19 mouse cellular contexts compared by ENCODE assay signal in genomic region chr9:112178438-112178837, GRCm38 (mm10). TPM values are rescaled to one million over a fixed set of nuclear protein-coding genes. Genes with fewer than 3 reads are reported as not detected.
DNase-seq lines count a peak whose midpoint lies in the region; ATAC-seq and TF ChIP-seq lines count a peak whose summit lies in the region.
"Had no signal": no experiment of that assay in that cellular context is flagged by ENCODE, and none has a peak within 500 bp of the region (broad histone marks: within the 10 kb centered on the region; RNA-seq: fewer than 3 reads in every experiment).

No protein-coding gene starts in this region.

- WGBS in liver, embryonic 11.5 days: 22% methylated on average over 5 of the region's 5 CpGs

- no peak for TF ChIP-seq CTCF in MEL (IDR thresholded peaks at IDR 0.05 in 2 of 3, conservative IDR thresholded peaks at IDR 0.05 in 1 of 3; ENCODE audit: control insufficient read depth in 1 of 3, insufficient read depth in 1 of 3, low read depth in 2 of 3, low read length in 3 of 3, poor library complexity in 1 of 3, severe bottlenecking in 1 of 3)
- TF ChIP-seq CTCF in brain, embryonic 14.5 days (IDR thresholded peaks at IDR 0.05; ENCODE audit: borderline replicate concordance, extremely low read depth, insufficient read depth, insufficient read length): no peak

- H3K27ac ChIP-seq in MEL (ENCODE audit: control insufficient read depth, low read depth, low read length): no peak overlapping the region
- no peak overlapping the region for H3K27ac ChIP-seq in liver, embryonic 11.5 days (ENCODE audit: low read depth, low read length)
- H3K27ac ChIP-seq: hindbrain, embryonic 15.5 days; limb, embryonic 10.5 days; lung, embryonic 15.5 days had no signal

- no peaks in the 10 kb centered on the region for H3K27me3 ChIP-seq in MEL (ENCODE audit: control insufficient read depth in 1 of 2, insufficient read depth in 2 of 2, low read length in 2 of 2)
- no peaks in the 10 kb centered on the region for H3K27me3 ChIP-seq in liver, embryonic 11.5 days (replicated peaks; ENCODE audit: control insufficient read depth, insufficient read depth, low read length)
- H3K27me3 ChIP-seq: hindbrain, embryonic 15.5 days; lung, embryonic 15.5 days had no signal

- H3K4me2 ChIP-seq in liver, embryonic 11.5 days: peak overlapping the region; percentile 41
- H3K4me2 ChIP-seq: hindbrain, embryonic 15.5 days; lung, embryonic 15.5 days had no signal

- no peak for TF ChIP-seq POLR2A in MEL (IDR thresholded peaks at IDR 0.05; ENCODE audit: control insufficient read depth in 1 of 2, insufficient read depth in 1 of 2, low read depth in 1 of 2, low read length in 2 of 2, poor library complexity in 1 of 2)
- TF ChIP-seq POLR2A in brain, embryonic 14.5 days (IDR thresholded peaks at IDR 0.05; ENCODE audit: borderline replicate concordance, extremely low read depth, insufficient read depth, insufficient read length, poor library complexity, severe bottlenecking): no peak

- ATAC-seq in liver, embryonic 11.5 days (replicated peaks; ENCODE audit: low FRiP score): peak; percentile 40

- intact Hi-C loops in heart, postnatal 36 days (cut with DNase I): no loop called here

- no peaks in the 10 kb centered on the region for H3K79me2 ChIP-seq in MEL (ENCODE audit: control insufficient read depth, insufficient read depth, low read length, poor library complexity)

- TF ChIP-seq RAD21 in MEL (IDR thresholded peaks at IDR 0.05; ENCODE audit: low read depth, low read length): no peak

- H3K4me1 ChIP-seq in MEL (ENCODE audit: control insufficient read depth in 1 of 2, insufficient read depth in 2 of 2, low read length in 2 of 2): peaks cover 27 to 30% of the 10 kb centered on the region in 2 experiments
- peaks cover 40% of the 10 kb centered on the region for H3K4me1 ChIP-seq in liver, embryonic 11.5 days (replicated peaks; ENCODE audit: control insufficient read depth, insufficient read depth, low read length)

- no peak overlapping the region for H3K9ac ChIP-seq in MEL (ENCODE audit: control insufficient read depth, low read depth, low read length, poor library complexity, severe bottlenecking)
- H3K9ac ChIP-seq in liver, embryonic 11.5 days (ENCODE audit: low read depth, low read length): no peak overlapping the region
- H3K9ac ChIP-seq: hindbrain, embryonic 15.5 days; lung, embryonic 15.5 days had no signal

- peak; percentile 6 to 24 for DNase-seq in heart, adult 9 months (ENCODE audit: low spot score in 2 of 2)
- no peak for DNase-seq in heart, postnatal 36 days
- DNase-seq in MEL (ENCODE audit: low read depth, low spot score): peak; percentile 46
- peak; percentile 37 for DNase-seq in brain, embryonic 14.5 days (ENCODE audit: low read depth)
- no peak for DNase-seq in liver, embryonic 11.5 days (ENCODE audit: low spot score)
- DNase-seq in kidney, postnatal 14 days: no peak
- DNase-seq in urinary bladder, postnatal 14 days (ENCODE audit: low spot score): no peak
- DNase-seq in cerebellum, adult 9-10 months: no peak
- DNase-seq: adrenal gland, postnatal 14 days; cerebellum, adult 8-10 months; gastrocnemius, postnatal 25 days; kidney, adult 2 months; retina, postnatal 1 day; thymus, postnatal 25 days had no signal

- H3K9me3 ChIP-seq in MEL (replicated peaks; ENCODE audit: insufficient read depth, low read length): no peaks in the 10 kb centered on the region
- H3K9me3 ChIP-seq in liver, embryonic 11.5 days (ENCODE audit: control insufficient read depth, low read length): no peaks in the 10 kb centered on the region
- H3K9me3 ChIP-seq: hindbrain, embryonic 15.5 days; limb, embryonic 10.5 days; lung, embryonic 15.5 days had no signal

- TF ChIP-seq EP300 in MEL (IDR thresholded peaks at IDR 0.05; ENCODE audit: low read depth in 1 of 2, low read length in 2 of 2): peak in 1 of 2 experiments; percentile 47; a peak in 2 of 4 replicates

- H3K36me3 ChIP-seq in MEL (ENCODE audit: control insufficient read depth in 1 of 2, insufficient read depth in 2 of 2, low read length in 2 of 2): peaks cover 0 to 43% of the 10 kb centered on the region in 2 experiments; a peak in 2 of 4 replicates
- H3K36me3 ChIP-seq in liver, embryonic 11.5 days (ENCODE audit: control insufficient read depth, insufficient read depth, low read length): no peaks in the 10 kb centered on the region
- H3K36me3 ChIP-seq: G1E; limb, embryonic 10.5 days; lung, embryonic 15.5 days had no signal

- no peak overlapping the region for H3K4me3 ChIP-seq in MEL (ENCODE audit: control insufficient read depth in 1 of 2, insufficient read depth in 1 of 2, low read depth in 2 of 2, low read length in 2 of 2)
- no peak overlapping the region for H3K4me3 ChIP-seq in liver, embryonic 11.5 days (ENCODE audit: low read depth, low read length)
- H3K4me3 ChIP-seq: hindbrain, embryonic 15.5 days; limb, embryonic 10.5 days; lung, embryonic 15.5 days had no signal

TF ChIP-seq in MEL, 35 proteins besides CTCF, POLR2A, EP300 and RAD21:
- no peak for TF ChIP-seq SIN3A (IDR thresholded peaks at IDR 0.05; ENCODE audit: low read length)
- TF ChIP-seq USF1 (IDR thresholded peaks at IDR 0.05; ENCODE audit: low read depth, low read length): no peak
- no peak for TF ChIP-seq POLR2AphosphoS2 (IDR thresholded peaks at IDR 0.05; ENCODE audit: low read length)
- no peak for TF ChIP-seq ZNF384 (IDR thresholded peaks at IDR 0.05; ENCODE audit: low read depth, low read length)
- TF ChIP-seq USF2 (IDR thresholded peaks at IDR 0.05; ENCODE audit: borderline replicate concordance in 1 of 2, insufficient read depth in 1 of 2, low read depth in 1 of 2, low read length in 2 of 2): no peak
- TF ChIP-seq TAL1 (IDR thresholded peaks at IDR 0.05; ENCODE audit: low read length): no peak
- TF ChIP-seq GABPA (IDR thresholded peaks at IDR 0.05; ENCODE audit: low read depth, low read length): no peak
- TF ChIP-seq RCOR1 (IDR thresholded peaks at IDR 0.05; ENCODE audit: low read depth, low read length): peak; percentile 49
- peak; percentile 43; the same call in 1 of the 2 replicates for TF ChIP-seq ETS1 (IDR thresholded peaks at IDR 0.05; ENCODE audit: low read depth, low read length)
- no peak for TF ChIP-seq JUND (IDR thresholded peaks at IDR 0.05; ENCODE audit: low read depth, low read length)
- no peak for TF ChIP-seq MXI1 (IDR thresholded peaks at IDR 0.05; ENCODE audit: low read depth, low read length)
- TF ChIP-seq CHD1 (IDR thresholded peaks at IDR 0.05; ENCODE audit: low read depth, low read length): no peak
- peak; percentile 55 for TF ChIP-seq TCF12 (IDR thresholded peaks at IDR 0.05; ENCODE audit: low read depth, low read length)
- TF ChIP-seq ZKSCAN1 (IDR thresholded peaks at IDR 0.05; ENCODE audit: low read depth, low read length): no peak
- no peak for TF ChIP-seq NELFE (IDR thresholded peaks at IDR 0.05; ENCODE audit: low read depth, low read length)
- TF ChIP-seq TBP (IDR thresholded peaks at IDR 0.05; ENCODE audit: low read depth, low read length): no peak
- TF ChIP-seq CHD2 (IDR thresholded peaks at IDR 0.05; ENCODE audit: low read length): no peak
- TF ChIP-seq ZMIZ1 (IDR thresholded peaks at IDR 0.05; ENCODE audit: low read depth, low read length): no peak
- no peak for TF ChIP-seq HCFC1 (IDR thresholded peaks at IDR 0.05; ENCODE audit: low read depth, low read length)
- no peak for TF ChIP-seq KAT2A (conservative IDR thresholded peaks at IDR 0.05; ENCODE audit: low read depth, low read length)
- no peak for TF ChIP-seq MAFK (IDR thresholded peaks at IDR 0.05; ENCODE audit: borderline replicate concordance, low read depth, low read length)
- TF ChIP-seq GATA1 (IDR thresholded peaks at IDR 0.05; ENCODE audit: low read depth, low read length): peak; percentile 17; the same call in 1 of the 2 replicates
- no peak for TF ChIP-seq MYC (IDR thresholded peaks at IDR 0.05; ENCODE audit: low read depth, low read length)
- 0 out of 2 replicates have a peak, but pooled peaks have one; percentile 39 for TF ChIP-seq MEF2A (IDR thresholded peaks at IDR 0.05; ENCODE audit: extremely low read depth, insufficient replicate concordance, low read depth, low read length, poor library complexity, severe bottlenecking)
- TF ChIP-seq POLR2AphosphoS5 (IDR thresholded peaks at IDR 0.05; ENCODE audit: borderline replicate concordance, low read depth, low read length): no peak
- no peak for TF ChIP-seq E2F4 (IDR thresholded peaks at IDR 0.05; ENCODE audit: borderline replicate concordance, low read depth, low read length)
- TF ChIP-seq MAZ (IDR thresholded peaks at IDR 0.05; ENCODE audit: low read depth, low read length): no peak
- TF ChIP-seq SMC3 (IDR thresholded peaks at IDR 0.05; ENCODE audit: low read depth, low read length): no peak
- TF ChIP-seq ZC3H11A (IDR thresholded peaks at IDR 0.05; ENCODE audit: low read depth, low read length): no peak

RNA-seq across cellular contexts. Expression of gene Arpp21, which starts 57.3 kb away (rescaled TPM):
- 1 to 10 TPM in 1 of 2 experiments, under 1 TPM in 1; 0.78 to 1.9 TPM for total RNA-seq in heart, postnatal 36 days (2021)
- total RNA-seq in MEL (2012; rRNA removed): 0.12 and 0.16 TPM in 2 replicates
- under 1 TPM in 1 of 2 experiments, not detected in 1; 0.10 TPM for polyA plus RNA-seq in MEL (2012; ENCODE audit: insufficient read depth in 1 of 2, insufficient read length in 2 of 2, low read depth in 1 of 2, low replicate concordance in 2 of 2, missing spikeins in 1 of 2)
- polyA plus RNA-seq in brain, embryonic 14.5 days (2012; rRNA removed): 47.1 and 48.1 TPM in 2 replicates
- polyA plus RNA-seq in liver, embryonic 11.5 days (2014; fragmentation: Nextera tagmentation; extraction: Ambion mirVana): 0.93 and 1.3 TPM in 2 replicates
- total RNA-seq: monocyte, adult 5-6 weeks had no signal
- polyA plus RNA-seq: G1E had no signal

Comparison
In these comparisons a context has a peak if more than half of its experiments do, and no peak if none do; other contexts are left out.
1. DNase-seq: peak in heart, adult 9 months (2 of 2), MEL (single experiment) and brain, embryonic 14.5 days (single experiment); none in heart, postnatal 36 days (0 of 2), liver, embryonic 11.5 days (single experiment), kidney, postnatal 14 days (single experiment), urinary bladder, postnatal 14 days (single experiment) and cerebellum, adult 9-10 months (single experiment).
2. RNA of gene Arpp21, which starts 57.3 kb away (polyA plus RNA-seq): 47.1 to 48.1 TPM in brain, embryonic 14.5 days; 0.93 to 1.3 TPM in liver, embryonic 11.5 days and 0.10 TPM in MEL; every median in the first group is over 10 times any median in the second.